Mouse (Mus musculus) G1E-ER4 (cell line): ENCODE measurements around the gene Fam171a2. TPM values are rescaled to one million over a fixed set of nuclear protein-coding genes. Genes with fewer than 3 reads are reported as not detected.

Experiments
- GATA1 ChIP-seq: IDR thresholded peaks from one replicate; pipeline ENCODE4 v1.8.0; 2012; ENCODE audit warnings: low read length, inconsistent platforms
- polyA plus RNA-seq: library from polyadenylated mRNA; stranded (reverse); fragments of >175 nt; gene quantifications from 2 replicates; pipeline ENCODE4 v1.2.3, GENCODE M21; 2012

Gene Fam171a2
- polyA plus RNA-seq, 1 experiment, result 0.23 TPM

GRCm38 (mm10) chr11:102398007-102398825 is 49.3 kb downstream of the Fam171a2 start:
- TF ChIP-seq GATA1, result no peak

- TF ChIP-seq GATA1, result no peak
Observed at GRCm38 (mm10) chr11:102396671-102397141, 50.8 kb downstream of the Fam171a2 start.

- no peak for TF ChIP-seq GATA1
Observed at GRCm38 (mm10) chr11:102396263-102396662, 51.2 kb downstream of the Fam171a2 start.

GRCm38 (mm10) chr11:102395250-102395649 is 52.2 kb downstream of the Fam171a2 start:
- TF ChIP-seq GATA1, result no peak

- TF ChIP-seq GATA1, result no peak
Observed at GRCm38 (mm10) chr11:102394421-102395124, 52.9 kb downstream of the Fam171a2 start.

- no peak for TF ChIP-seq GATA1
Observed at GRCm38 (mm10) chr11:102393719-102394420, 53.6 kb downstream of the Fam171a2 start.

- no peak for TF ChIP-seq GATA1
Observed at GRCm38 (mm10) chr11:102393238-102393634, 54.2 kb downstream of the Fam171a2 start, which contains the start of gene Rundc3a. Rundc3a (plus strand) TSS chr11:102393403.

- no peak for TF ChIP-seq GATA1
Observed at GRCm38 (mm10) chr11:102392441-102393237, 54.8 kb downstream of the Fam171a2 start.

Other genes with a start within 250 kb of the Fam171a2 start
- gene Hdac5, start 217.5 kb downstream of the Fam171a2 start, polyA plus RNA-seq, result 34.9 and 38.8 TPM in 2 replicates
- gene BC030867, start 198.8 kb downstream of the Fam171a2 start, polyA plus RNA-seq, result 4.7 and 11.3 TPM in 2 replicates
- gene Asb16, start 178.9 kb downstream of the Fam171a2 start, polyA plus RNA-seq, result not detected in 2 replicates
- gene Tmub2, start 162.8 kb downstream of the Fam171a2 start, polyA plus RNA-seq, result 35.4 and 44.5 TPM in 2 replicates
- 67.5 and 84.9 TPM in 2 replicates for gene Atxn7l3, start 151.1 kb downstream of the Fam171a2 start, polyA plus RNA-seq
- gene Ubtf, start 127.9 kb downstream of the Fam171a2 start, polyA plus RNA-seq, result 180 and 263 TPM in 2 replicates
- 7.0 and 10.8 TPM in 2 replicates for gene Slc4a1, start 81.5 kb downstream of the Fam171a2 start, polyA plus RNA-seq
- gene Rundc3a, start 54.3 kb downstream of the Fam171a2 start, polyA plus RNA-seq, result not detected in 2 replicates
- 260 and 309 TPM in 2 replicates for gene Slc25a39, start 39.7 kb downstream of the Fam171a2 start, polyA plus RNA-seq
- gene Grn, start 17.4 kb downstream of the Fam171a2 start, polyA plus RNA-seq, result 13.2 and 18.9 TPM in 2 replicates
- 18.0 and 29.0 TPM in 2 replicates for gene Itga2b, start 22.4 kb upstream of the Fam171a2 start, polyA plus RNA-seq
- gene Gpatch8, start 108.7 kb upstream of the Fam171a2 start, polyA plus RNA-seq, result 11.5 and 15.9 TPM in 2 replicates
- not detected in 2 replicates for gene Gm11627, start 131.8 kb upstream of the Fam171a2 start, polyA plus RNA-seq
- gene Fzd2, start 156.7 kb upstream of the Fam171a2 start, polyA plus RNA-seq, result not detected in 2 replicates
- gene Meioc, start 216.0 kb upstream of the Fam171a2 start, polyA plus RNA-seq, result not detected in 2 replicates